Mouse (Mus musculus) neural tube, embryonic 12.5 days (tissue): ENCODE data around the gene Rbm33. TPM values are rescaled to one million over a fixed set of nuclear protein-coding genes. Genes with fewer than 3 reads are reported as not detected.

Experiments used
- ATAC-seq: fragments of 200-750 bp; cut with Nextera tagmentation; 2 replicates; pipeline ENCODE4 v1.8.0; 2017; ENCODE audit warnings: low read depth, mild to moderate bottlenecking, moderate TSS enrichment, moderate library complexity; ENCODE audit not compliant: low FRiP score
- H3K27ac ChIP-seq: fragments of 300-500 bp; sonication (generic); 2 replicates; pipeline ENCODE4 v1.5.1; 2016
- H3K27me3 ChIP-seq: fragments of 300-500 bp; sonication (generic); replicated peaks from 2 replicates; pipeline ENCODE4 v1.6.1; 2016; ENCODE audit warnings: mild to moderate bottlenecking
- H3K36me3 ChIP-seq: fragments of 300-500 bp; sonication (generic); 2 replicates; pipeline ENCODE4 v1.6.1; 2016; ENCODE audit warnings: mild to moderate bottlenecking
- H3K4me1 ChIP-seq: fragments of 300-500 bp; sonication (generic); 2 replicates; pipeline ENCODE4 v1.6.1; 2016
- H3K4me2 ChIP-seq: fragments of 300-500 bp; sonication (generic); replicated peaks from 2 replicates; pipeline ENCODE4 v1.6.1; 2016; ENCODE audit warnings: mild to moderate bottlenecking
- H3K4me3 ChIP-seq: fragments of 300-500 bp; sonication (generic); 2 replicates; pipeline ENCODE4 v1.5.1; 2016
- H3K9ac ChIP-seq: fragments of 300-500 bp; sonication (generic); 2 replicates; pipeline ENCODE4 v1.6.1; 2016; ENCODE audit warnings: mild to moderate bottlenecking
- H3K9me3 ChIP-seq: fragments of 300-500 bp; sonication (generic); 2 replicates; pipeline ENCODE4 v1.6.1; 2016; ENCODE audit warnings: mild to moderate bottlenecking
- WGBS: fragments of 180-500 bp; shearing (Covaris S2); methylation state at CpG from one replicate; pipeline ENCODE4 v1.1.7; 2016; 5-methylcytosine and 5-hydroxymethylcytosine counted together
- polyA plus RNA-seq: library from polyadenylated mRNA; unstranded; fragments of >200 nt; fragmentation: Nextera tagmentation; extraction: Ambion mirVana; gene quantifications from 2 replicates; pipeline ENCODE4 v1.2.1, GENCODE M21; 2016

Gene Rbm33
- polyA plus RNA-seq, 1 experiment from 2014 or later, result 22.5 TPM

DNA sequence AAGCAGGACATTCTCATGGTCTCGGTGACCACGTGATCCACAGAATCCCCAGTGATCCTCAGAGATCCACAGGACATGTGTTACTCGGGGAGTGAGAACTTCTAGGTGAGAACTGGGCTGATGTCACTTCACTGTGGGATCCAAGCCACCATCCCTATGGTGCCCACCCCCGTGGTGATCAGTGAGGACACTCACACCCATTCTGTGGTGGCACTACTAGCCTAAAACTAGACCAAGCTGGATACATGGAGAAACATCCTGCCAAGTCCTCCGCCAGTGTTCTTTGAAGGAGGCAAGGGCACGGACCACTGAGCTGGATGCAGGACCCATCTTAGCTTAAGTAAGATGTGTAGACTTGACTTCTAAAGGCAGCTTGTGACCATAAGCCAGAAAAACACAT is 17.6 kb upstream of the Rbm33 start:
- no peak overlapping the region for H3K27ac ChIP-seq
- no peak overlapping the region for H3K4me2 ChIP-seq
- H3K9me3 ChIP-seq, result no peaks in the 10 kb centered on the region
- no peaks in the 10 kb centered on the region for H3K36me3 ChIP-seq
- 88% methylated on average over 6 of the region's 6 CpGs for WGBS
- no peaks in the 10 kb centered on the region for H3K27me3 ChIP-seq
- no peak overlapping the region for H3K9ac ChIP-seq
- H3K4me3 ChIP-seq, result no peak overlapping the region
- no peaks in the 10 kb centered on the region for H3K4me1 ChIP-seq
- ATAC-seq, result no peak

DNA sequence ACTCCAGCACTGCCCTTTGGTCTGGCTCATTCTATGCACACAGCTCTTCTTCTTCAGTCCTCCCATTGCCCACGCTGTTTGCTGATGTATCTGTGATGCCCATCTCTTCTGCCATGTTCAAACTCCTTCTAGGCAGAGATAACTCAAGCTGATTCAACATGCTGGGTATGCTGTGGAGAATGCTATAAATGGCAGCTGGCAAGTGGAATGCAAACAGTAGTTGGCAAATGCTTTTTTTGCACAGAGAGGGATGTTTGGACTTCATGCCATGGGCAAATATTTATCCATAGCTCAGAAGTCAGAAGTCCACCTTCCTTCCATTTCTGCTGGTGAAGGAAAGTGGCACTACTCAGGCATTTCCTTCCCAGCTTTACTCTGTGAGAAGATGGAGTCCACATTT is 14.2 kb upstream of the Rbm33 start:
- H3K4me1 ChIP-seq, result no peaks in the 10 kb centered on the region
- no peak overlapping the region for H3K9ac ChIP-seq
- H3K9me3 ChIP-seq, result no peaks in the 10 kb centered on the region
- no peaks in the 10 kb centered on the region for H3K36me3 ChIP-seq
- no peak for ATAC-seq
- WGBS, result 91% methylated on average over 1 of the region's 1 CpGs
- no peak overlapping the region for H3K4me3 ChIP-seq
- H3K27me3 ChIP-seq, result no peaks in the 10 kb centered on the region
- H3K4me2 ChIP-seq, result no peak overlapping the region
- no peak overlapping the region for H3K27ac ChIP-seq

DNA sequence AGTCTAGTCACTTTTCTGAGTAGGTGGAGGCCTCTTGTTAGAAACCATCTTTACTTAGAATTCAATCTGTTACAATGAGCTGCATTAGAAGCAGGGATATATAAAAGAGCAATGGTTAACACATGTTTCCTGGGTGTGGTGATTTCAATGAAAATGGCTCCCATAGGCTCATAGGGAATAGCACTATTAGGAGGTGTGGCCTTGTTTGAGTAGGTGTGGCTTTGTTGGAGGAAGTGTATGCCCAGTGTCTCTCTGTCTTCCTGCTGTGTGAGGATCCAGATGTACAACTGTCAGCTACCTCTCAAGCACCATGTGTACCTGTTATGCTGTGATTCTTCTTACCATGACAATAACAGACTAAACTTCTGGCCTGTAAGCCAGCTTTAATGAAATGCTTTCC is 12.4 kb upstream of the Rbm33 start:
- no peak overlapping the region for H3K4me2 ChIP-seq
- no peak overlapping the region for H3K4me3 ChIP-seq
- H3K27ac ChIP-seq, result no peak overlapping the region
- no peaks in the 10 kb centered on the region for H3K27me3 ChIP-seq
- no peaks in the 10 kb centered on the region for H3K36me3 ChIP-seq
- no peak for ATAC-seq
- no peak overlapping the region for H3K9ac ChIP-seq
- H3K9me3 ChIP-seq, result no peaks in the 10 kb centered on the region
- H3K4me1 ChIP-seq, result no peaks in the 10 kb centered on the region

GRCm38 (mm10) chr5:28315526-28315925 is 1.4 kb upstream of the Rbm33 start:
- Histone ChIP-seq H3K36me3 (no peaks in the 10 kb centered on the region), H3K27ac (no peak overlapping the region), H3K9ac (no peak overlapping the region), H3K9me3 (no peaks in the 10 kb centered on the region), H3K4me2 (no peak overlapping the region), H3K4me1 (peaks cover 17% of the 10 kb centered on the region; the same call in 1 of the 2 replicates), H3K27me3 (no peaks in the 10 kb centered on the region), H3K4me3 (no peak overlapping the region)
- no peak for ATAC-seq
- WGBS, result 88% methylated on average over 8 of the region's 8 CpGs

- WGBS, result under 1% methylated on average over 14 of the region's 14 CpGs
- no peaks in the 10 kb centered on the region for H3K36me3 ChIP-seq
- ATAC-seq, result no peak; the same call in 1 of the 2 replicates
Observed at GRCm38 (mm10) chr5:28316151-28316721, 685 bp upstream of the Rbm33 start.

GRCm38 (mm10) chr5:28317253-28317916 is 464 bp downstream of the Rbm33 start:
- WGBS, result 1% methylated on average over 57 of the region's 62 CpGs
- ATAC-seq, result peak; percentile 83; the same call in 1 of the 2 replicates
- H3K27ac ChIP-seq, result peak overlapping the region; percentile 100
- peak overlapping the region; percentile 100 for H3K9ac ChIP-seq
- H3K9me3 ChIP-seq, result no peaks in the 10 kb centered on the region
- H3K4me2 ChIP-seq, result peak overlapping the region; percentile 74
- H3K36me3 ChIP-seq, result no peaks in the 10 kb centered on the region
- H3K4me3 ChIP-seq, result peak overlapping the region; percentile 99
- H3K4me1 ChIP-seq, result peaks cover 17% of the 10 kb centered on the region; the same call in 1 of the 2 replicates
- H3K27me3 ChIP-seq, result no peaks in the 10 kb centered on the region

More at GRCm38 (mm10) chr5:28316151-28316721, 685 bp upstream of the Rbm33 start:
- peaks cover 17% of the 10 kb centered on the region; the same call in 1 of the 2 replicates for H3K4me1 ChIP-seq
- no peaks in the 10 kb centered on the region for H3K27me3 ChIP-seq
- peak overlapping the region; percentile 100 for H3K9ac ChIP-seq
- H3K9me3 ChIP-seq, result no peaks in the 10 kb centered on the region
- peak overlapping the region; percentile 99 for H3K4me3 ChIP-seq
- peak overlapping the region; percentile 74 for H3K4me2 ChIP-seq
- peak overlapping the region; percentile 100 for H3K27ac ChIP-seq

DNA sequence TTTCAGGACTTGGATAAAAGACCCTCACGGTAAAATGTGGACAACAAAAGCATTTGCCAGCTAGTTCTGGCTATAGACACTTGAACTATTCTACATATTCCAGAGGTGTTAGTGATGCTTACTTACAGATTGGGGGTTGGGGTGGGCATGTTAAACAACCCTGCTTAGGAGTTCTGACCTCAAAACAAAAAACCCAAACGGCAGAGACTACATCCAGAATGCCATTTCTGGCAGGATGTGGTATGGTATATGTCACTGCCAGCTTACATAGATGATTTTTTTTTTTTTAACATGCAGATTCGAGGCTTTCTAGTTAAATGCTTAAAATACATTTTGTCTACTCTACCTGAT is 971 bp downstream of the Rbm33 start:
- Histone ChIP-seq H3K9ac (peak overlapping the region; percentile 100), H3K4me1 (peaks cover 17% of the 10 kb centered on the region; the same call in 1 of the 2 replicates), H3K4me2 (peak overlapping the region; percentile 74), H3K9me3 (no peaks in the 10 kb centered on the region), H3K27me3 (no peaks in the 10 kb centered on the region), H3K36me3 (no peaks in the 10 kb centered on the region), H3K4me3 (peak overlapping the region; percentile 99), H3K27ac (no peak overlapping the region)
- no peak for ATAC-seq
- 13% methylated on average over 3 of the region's 3 CpGs for WGBS

GRCm38 (mm10) chr5:28318671-28319070 is 1.8 kb downstream of the Rbm33 start:
- Histone ChIP-seq H3K9ac (peak overlapping the region; percentile 40; the same call in 1 of the 2 replicates), H3K4me1 (peaks cover 17% of the 10 kb centered on the region; the same call in 1 of the 2 replicates), H3K27me3 (no peaks in the 10 kb centered on the region), H3K4me2 (peak overlapping the region; percentile 74), H3K9me3 (no peaks in the 10 kb centered on the region), H3K4me3 (peak overlapping the region; percentile 13; the same call in 1 of the 2 replicates), H3K36me3 (no peaks in the 10 kb centered on the region), H3K27ac (no peak overlapping the region)
- 70% methylated on average over 2 of the region's 2 CpGs for WGBS
- ATAC-seq, result no peak

DNA sequence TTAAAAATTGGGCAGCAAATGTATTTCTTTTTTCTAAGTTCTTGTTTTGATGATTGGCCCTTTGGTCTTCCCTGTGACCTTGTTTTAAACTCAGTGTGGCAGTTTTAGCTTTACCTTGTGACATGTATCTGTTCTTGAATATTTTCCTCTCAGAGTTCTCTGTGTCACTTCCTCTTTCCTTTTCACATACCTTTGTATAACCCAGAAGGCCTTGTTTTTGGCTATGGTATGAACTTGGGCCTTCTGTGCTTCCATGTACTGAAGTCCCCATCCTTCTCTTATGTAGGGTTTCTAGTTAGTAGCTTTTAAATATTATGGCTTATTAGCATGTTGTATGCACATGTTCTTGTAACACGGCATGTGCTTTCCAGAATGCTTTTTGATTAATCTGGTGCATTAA is 4.8 kb downstream of the Rbm33 start:
- no peak for ATAC-seq
- H3K9me3 ChIP-seq, result no peaks in the 10 kb centered on the region
- WGBS, result 91% methylated on average over 1 of the region's 1 CpGs
- H3K4me2 ChIP-seq, result no peak overlapping the region
- H3K27ac ChIP-seq, result no peak overlapping the region
- peaks cover 17% of the 10 kb centered on the region; the same call in 1 of the 2 replicates for H3K4me1 ChIP-seq
- H3K4me3 ChIP-seq, result no peak overlapping the region
- no peaks in the 10 kb centered on the region for H3K36me3 ChIP-seq
- H3K9ac ChIP-seq, result no peak overlapping the region
- H3K27me3 ChIP-seq, result no peaks in the 10 kb centered on the region

- no peak overlapping the region for H3K4me2 ChIP-seq
- 85% methylated on average over 3 of the region's 3 CpGs for WGBS
- H3K9me3 ChIP-seq, result no peaks in the 10 kb centered on the region
- ATAC-seq, result no peak
- no peaks in the 10 kb centered on the region for H3K36me3 ChIP-seq
- no peak overlapping the region for H3K4me3 ChIP-seq
- H3K4me1 ChIP-seq, result peaks cover 17% of the 10 kb centered on the region; the same call in 1 of the 2 replicates
- no peak overlapping the region for H3K27ac ChIP-seq
- H3K9ac ChIP-seq, result no peak overlapping the region
- no peaks in the 10 kb centered on the region for H3K27me3 ChIP-seq
Observed at GRCm38 (mm10) chr5:28322189-28322588, 5.3 kb downstream of the Rbm33 start.

GRCm38 (mm10) chr5:28323822-28324221 is 6.9 kb downstream of the Rbm33 start:
- no peak overlapping the region for H3K4me3 ChIP-seq
- H3K27ac ChIP-seq, result no peak overlapping the region
- H3K27me3 ChIP-seq, result no peaks in the 10 kb centered on the region
- no peak overlapping the region for H3K9ac ChIP-seq
- H3K4me1 ChIP-seq, result peaks cover 10% of the 10 kb centered on the region; the same call in 1 of the 2 replicates
- no peak for ATAC-seq
- WGBS, result 93% methylated on average over 2 of the region's 2 CpGs
- H3K36me3 ChIP-seq, result no peaks in the 10 kb centered on the region
- H3K4me2 ChIP-seq, result no peak overlapping the region
- no peaks in the 10 kb centered on the region for H3K9me3 ChIP-seq

- H3K9me3 ChIP-seq, result no peaks in the 10 kb centered on the region
- no peak overlapping the region for H3K27ac ChIP-seq
- no peaks in the 10 kb centered on the region for H3K27me3 ChIP-seq
- H3K4me3 ChIP-seq, result no peak overlapping the region
- no peak overlapping the region for H3K9ac ChIP-seq
- H3K4me1 ChIP-seq, result peaks cover 5% of the 10 kb centered on the region; the same call in 1 of the 2 replicates
- H3K36me3 ChIP-seq, result no peaks in the 10 kb centered on the region
- no peak for ATAC-seq
- H3K4me2 ChIP-seq, result no peak overlapping the region
- WGBS, result 66% methylated on average over 1 of the region's 1 CpGs
Observed at GRCm38 (mm10) chr5:28324457-28324856, 7.5 kb downstream of the Rbm33 start.
